Mouse (Mus musculus) E14TG2a.4 (cell line): Measurements from ENCODE around the gene Wdr26.

Experiments
- CTCF ChIP-seq: conservative IDR thresholded peaks from 2 replicates; pipeline ENCODE4 v1.5.1; 2014; ENCODE audit warnings: low read length
- NANOG ChIP-seq: IDR thresholded peaks from 2 replicates; pipeline ENCODE4 v1.6.1; 2014; ENCODE audit warnings: borderline replicate concordance, low read length, mixed read lengths
- POU5F1 ChIP-seq: IDR thresholded peaks from 2 replicates; pipeline ENCODE4 v1.6.1; 2014; ENCODE audit warnings: low read length, borderline replicate concordance

- no peak for TF ChIP-seq CTCF
- no peak for TF ChIP-seq POU5F1
- TF ChIP-seq NANOG: no peak
These were observed 44.3 kb upstream of the Wdr26 start for GRCm38 (mm10) chr1:181255891-181256688.
